Mouse (Mus musculus): ENCODE results near the gene Fam118b. TPM values are rescaled to one million over a fixed set of nuclear protein-coding genes. Genes with fewer than 3 reads are reported as not detected.
A peak's percentile ranks its signal among the peaks of the same experiment; 100 is the strongest.

Fam118b gene
- total RNA-seq, 2 experiments from 2014 or later = 11.3 TPM

DNA sequence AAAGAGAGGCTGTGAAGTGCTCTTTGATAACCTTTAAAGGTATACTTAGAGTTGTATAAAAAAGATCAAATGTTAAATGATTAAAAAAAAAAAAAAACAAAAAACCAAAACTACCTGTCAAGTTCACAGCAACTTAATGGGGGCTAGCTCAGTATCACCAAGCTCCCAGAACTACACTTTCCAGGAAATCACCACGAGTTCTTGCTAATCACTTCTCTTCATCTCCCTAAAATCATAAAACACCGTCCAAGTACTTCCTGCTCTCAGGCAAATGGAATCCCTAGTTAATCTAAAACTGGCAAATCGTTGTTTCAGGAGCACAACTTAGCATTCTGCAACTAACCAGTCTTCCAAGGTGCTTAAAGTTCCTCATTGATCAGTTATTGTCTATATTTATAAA is 3.1 kb downstream of the Fam118b start:
- DNase-seq = no peak

DNA sequence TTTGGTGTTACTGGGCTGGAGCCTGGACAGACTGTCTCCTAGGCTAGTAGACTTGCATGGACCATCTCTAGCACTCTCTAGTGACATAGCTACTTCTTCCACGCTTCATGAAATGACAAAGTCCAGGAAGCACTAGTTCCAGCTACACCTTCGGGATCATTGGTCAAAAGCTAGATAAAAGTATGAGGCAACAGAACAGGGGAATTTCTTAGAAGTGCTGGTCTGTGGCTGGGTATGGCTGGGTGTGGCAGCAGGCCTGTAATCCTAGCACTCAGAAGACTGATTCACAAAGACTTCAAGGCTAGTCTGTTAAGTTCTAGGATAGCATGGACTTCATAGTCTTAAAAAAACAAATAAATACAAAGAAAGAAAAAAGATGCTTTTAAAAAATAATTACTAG is 4.2 kb downstream of the Fam118b start:
- no peak for DNase-seq

- DNase-seq = no peak
These were observed 5.2 kb downstream of the Fam118b start for GRCm38 (mm10) chr9:35262418-35262817.

DNA sequence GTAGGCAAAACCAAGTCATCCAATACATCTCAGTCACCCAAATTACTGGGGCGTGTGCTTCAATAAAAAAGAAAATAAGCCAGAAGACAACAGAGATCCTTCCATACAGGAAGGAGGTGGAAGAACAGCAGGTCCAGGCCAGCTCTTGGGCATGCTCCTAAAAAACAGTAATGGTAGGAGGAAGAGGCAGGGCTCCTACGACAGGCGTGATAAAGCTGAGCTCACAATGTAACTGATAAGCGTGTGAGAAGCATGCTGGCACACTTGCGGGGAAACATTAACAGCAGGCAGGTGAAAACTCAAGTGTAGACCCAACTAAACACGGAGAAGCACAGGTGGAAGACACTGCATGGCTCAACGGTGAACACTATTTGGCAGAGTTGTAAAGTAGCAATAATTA is 10.2 kb downstream of the Fam118b start:
- DNase-seq = no peak

DNA sequence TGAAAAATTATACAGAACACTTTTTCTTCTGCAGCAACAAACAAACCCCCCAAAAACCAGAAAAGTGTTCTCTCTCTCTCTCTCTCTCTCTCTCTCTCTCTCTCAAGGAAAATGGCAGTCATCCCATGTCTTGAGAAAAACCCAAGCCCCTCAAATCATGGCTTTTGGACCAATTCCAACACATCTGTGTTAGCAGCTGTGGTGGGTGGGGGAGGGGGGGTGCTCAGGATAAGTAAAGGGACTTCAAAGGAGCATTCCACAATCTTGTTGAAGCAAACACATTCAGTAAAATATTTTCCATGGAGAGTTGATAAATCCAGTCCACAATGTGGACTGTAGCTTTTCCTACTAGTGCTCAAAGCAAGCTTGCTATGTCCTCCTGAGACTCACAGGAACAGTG is 18.1 kb downstream of the Fam118b start:
- DNase-seq = no peak

GRCm38 (mm10) chr9:35247405-35247804 is 20.2 kb downstream of the Fam118b start:
- no peak for DNase-seq

DNA sequence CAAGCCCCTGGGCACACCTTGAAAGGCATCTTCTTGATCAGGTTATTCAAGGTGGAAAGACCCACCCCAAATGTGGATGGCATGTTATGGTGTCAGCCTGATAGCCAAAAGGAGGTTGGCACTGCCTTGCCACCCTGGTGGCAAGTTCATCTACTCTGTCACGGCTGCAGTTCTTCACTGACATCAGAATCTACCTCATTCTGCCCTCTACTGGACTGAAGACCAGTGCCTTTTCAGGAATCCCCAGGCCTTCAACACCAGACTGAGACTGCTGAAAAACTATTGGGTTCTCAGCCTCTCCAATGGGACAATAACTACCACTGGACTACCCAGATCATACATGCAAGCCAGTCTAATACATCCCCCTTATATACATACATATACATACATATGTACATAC is 27.9 kb downstream of the Fam118b start:
- DNase-seq = no peak

DNA sequence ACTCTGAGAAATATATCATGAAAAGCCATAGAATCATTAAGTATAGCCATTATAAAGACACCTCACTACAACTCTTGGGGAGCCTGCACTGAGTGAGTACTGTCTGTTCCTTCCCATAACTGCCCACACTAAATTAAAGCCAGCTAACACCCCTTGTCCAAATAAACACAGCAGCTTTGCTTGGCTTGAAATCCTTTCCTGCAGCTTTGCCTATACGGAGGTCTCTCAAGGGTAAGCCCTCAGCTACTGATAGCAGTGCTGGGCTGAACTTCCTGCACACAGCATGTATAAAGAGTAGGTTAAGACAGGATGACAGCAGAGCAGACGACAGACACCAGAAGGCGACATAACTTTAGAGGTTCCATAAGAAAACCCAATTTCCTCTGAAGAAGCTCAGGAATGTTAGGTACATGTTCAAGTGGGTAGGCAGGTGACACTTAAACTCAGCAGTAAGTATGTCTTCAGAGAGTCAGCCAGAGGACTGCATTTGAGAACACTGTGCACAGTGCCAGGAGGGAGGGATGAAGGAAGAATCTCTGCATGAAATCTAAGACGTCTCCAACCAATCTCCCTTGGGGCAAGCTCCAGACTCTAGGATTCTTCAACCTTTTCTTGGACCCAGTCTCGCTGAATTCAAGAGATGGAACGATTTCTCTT is 28.6 kb downstream of the Fam118b start:
- no peak for DNase-seq

GRCm38 (mm10) chr9:35238371-35238770 is 29.2 kb downstream of the Fam118b start:
- no peak for DNase-seq

- no peak for DNase-seq
These were observed 31.6 kb downstream of the Fam118b start for GRCm38 (mm10) chr9:35235996-35236395.

DNA sequence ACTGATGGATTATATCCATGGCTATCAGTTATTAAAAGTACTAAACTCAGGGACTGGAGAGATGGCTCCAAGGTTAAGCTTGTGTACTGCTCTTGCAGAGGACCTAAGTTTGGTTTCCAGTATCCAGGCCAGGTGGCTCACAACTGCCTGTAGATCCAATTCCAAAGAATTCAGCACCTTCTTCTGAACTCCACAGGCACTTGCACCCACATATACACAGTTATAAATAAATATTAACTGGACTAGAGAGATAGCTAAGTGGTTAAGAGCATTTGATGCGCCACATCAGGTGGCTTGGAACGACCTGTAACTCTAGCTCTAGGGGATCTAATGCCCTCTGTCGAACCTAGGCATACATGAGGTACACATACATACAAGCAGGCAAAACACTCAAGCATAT is 38.9 kb downstream of the Fam118b start:
- DNase-seq = no peak

GRCm38 (mm10) chr9:35223466-35223865 is 44.1 kb downstream of the Fam118b start:
- DNase-seq = no peak

- DNase-seq = no peak
These were observed 49.6 kb downstream of the Fam118b start for GRCm38 (mm10) chr9:35217963-35218362.

DNA sequence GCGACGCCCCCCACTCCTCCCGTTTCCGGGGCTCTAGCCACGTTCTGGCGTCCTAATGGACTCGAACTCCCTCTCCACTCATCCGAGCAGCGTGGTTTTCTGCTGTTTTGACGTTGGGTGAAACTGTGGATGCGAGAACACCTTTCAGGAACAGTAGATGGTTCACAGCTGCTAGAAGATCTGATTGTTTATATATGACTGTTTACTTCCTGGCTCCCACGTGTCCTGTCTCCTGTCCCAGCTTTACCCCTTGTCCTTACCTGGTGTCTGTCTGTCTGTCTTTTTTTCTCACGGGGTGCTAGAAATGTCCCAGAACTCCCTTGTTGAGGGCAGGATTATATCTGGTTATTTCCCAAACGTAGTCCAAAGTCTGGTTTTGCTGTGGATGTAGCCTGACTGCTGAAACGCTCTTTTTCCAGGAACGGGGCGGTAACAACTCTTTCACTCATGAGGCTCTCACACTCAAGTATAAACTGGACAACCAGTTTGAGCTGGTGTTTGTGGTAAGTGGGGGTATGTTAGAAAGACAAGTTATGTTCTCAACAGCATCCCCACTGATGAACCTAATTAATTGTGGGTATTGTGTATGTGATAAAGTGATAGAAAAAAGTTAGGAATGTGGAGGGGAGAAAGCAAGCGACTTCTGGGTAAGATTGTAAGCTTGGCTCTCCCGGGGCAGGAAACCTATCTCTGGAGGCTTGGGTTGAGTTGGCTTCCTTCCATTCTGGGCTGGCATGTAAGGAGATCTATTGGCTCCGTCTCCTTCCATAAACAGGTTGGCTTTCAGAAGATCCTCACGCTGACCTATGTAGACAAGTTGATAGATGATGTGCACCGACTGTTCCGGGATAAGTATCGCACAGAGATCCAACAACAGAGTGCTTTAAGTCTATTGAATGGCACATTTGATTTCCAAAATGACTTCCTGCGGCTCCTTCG is 55.8 kb downstream of the Fam118b start:
- DNase-seq = peak; percentile 30

DNA sequence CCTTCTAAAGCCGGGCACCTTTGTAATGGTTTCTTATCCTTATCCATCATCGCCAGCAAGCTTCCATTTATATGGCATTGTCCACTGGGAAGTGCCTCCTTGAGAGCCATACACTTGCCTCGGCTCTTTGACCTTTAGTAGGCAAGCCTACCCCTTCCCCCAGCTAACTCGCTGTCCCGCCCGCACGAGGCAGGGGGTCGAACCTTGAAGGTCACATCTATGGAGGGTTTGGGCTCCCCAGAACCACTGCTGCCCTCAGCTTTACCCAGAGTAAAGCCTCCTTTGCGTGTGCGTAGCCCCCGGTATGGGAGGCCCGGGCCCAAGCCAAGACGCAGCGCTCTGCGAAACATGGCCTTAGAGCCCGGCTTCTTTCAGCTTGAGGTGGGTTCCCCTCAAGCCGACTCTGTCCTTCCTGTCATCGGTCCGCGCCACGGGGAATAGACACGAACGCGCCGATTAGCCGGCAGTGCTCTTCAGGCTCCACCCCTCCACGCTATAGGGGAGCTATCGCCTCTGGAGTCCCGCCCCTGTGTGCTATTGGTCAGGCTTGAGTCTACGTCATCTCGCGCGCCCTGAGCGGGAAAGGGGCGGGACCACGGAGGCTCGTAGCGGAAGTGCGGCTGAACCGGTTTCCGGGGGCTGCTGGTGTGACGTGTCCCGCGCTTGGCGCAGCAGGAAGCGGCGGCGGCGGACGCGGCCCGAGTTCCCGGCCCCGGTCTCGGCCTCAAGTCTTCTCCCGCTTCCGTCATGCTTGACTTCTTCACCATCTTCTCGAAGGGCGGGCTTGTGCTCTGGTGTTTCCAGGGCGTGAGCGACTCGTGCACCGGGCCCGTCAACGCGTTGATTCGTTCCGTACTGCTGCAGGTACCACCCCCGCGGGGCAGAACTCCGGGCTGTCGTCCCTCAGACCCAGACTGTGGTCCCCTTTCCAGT is 56.8 kb downstream of the Fam118b start, which contains the start of gene Foxred1:
Gene Foxred1, minus strand, starts transcription at position 514 of the 933 bp plus-strand sequence.
- DNase-seq = peak; percentile 99

GRCm38 (mm10) chr9:35204421-35204820 is 63.2 kb downstream of the Fam118b start:
- DNase-seq = no peak

GRCm38 (mm10) chr9:35203536-35203935 is 64.1 kb downstream of the Fam118b start:
- no peak for DNase-seq

- DNase-seq = no peak
These were observed 67.0 kb downstream of the Fam118b start for GRCm38 (mm10) chr9:35200529-35201060.

GRCm38 (mm10) chr9:35199772-35200471 is 67.7 kb downstream of the Fam118b start, which contains the start of the genes Srpr and Tirap:
Gene Srpr (plus strand): TSS chr9:35200175.
Gene Tirap (minus strand): TSS chr9:35200291.
- DNase-seq = peak; percentile 97

DNA sequence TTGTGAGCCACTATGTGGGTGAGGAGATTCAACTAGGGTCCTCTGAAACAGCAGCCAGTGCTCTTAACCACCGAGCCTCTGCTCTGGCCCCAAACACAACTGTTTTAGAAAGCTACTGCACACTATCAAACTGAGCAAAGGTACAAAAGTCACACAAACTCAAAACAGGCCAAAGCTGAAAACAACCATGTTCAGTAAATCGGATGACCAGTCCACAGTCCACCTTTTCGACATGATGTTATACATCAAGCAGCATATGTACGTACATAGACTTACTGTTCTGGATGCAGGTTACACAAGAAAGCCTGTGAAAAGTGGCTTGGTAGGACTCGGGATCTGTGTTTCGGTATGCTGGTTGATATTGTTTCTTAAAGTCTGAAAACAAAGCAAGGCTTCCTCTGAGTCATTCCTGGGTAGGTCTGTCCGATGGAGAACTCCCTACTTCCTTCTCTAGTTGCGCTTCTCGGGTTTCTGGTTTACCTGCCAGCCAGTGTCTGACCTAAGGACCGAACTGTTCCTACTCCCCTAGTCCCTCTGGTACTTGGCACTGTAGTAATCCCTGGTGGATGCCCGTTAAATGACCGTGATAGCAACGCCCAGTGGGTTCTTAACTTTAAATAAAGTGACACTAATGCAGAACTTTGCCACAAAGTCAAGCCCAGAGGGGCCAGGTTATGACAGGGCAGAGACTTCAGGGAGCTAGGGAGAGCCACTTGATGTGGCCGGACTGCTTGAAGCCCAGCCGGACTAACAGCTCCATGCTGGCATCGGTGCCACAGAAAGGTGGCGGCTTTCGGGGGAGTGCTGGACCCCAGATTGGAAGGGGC is 68.4 kb downstream of the Fam118b start:
- DNase-seq = no peak
